Mouse (Mus musculus): Measurements from ENCODE around the gene Emilin3. TPM values are rescaled to one million over a fixed set of nuclear protein-coding genes. Genes with fewer than 3 reads are reported as not detected.
"Not testable (repeated sequence)": the region's sequence is repeated elsewhere in the genome, so short reads cannot be mapped to it uniquely, and the experiment has no call there.

The Emilin3 gene
- 0.15 and 0.43 TPM in 2 replicates for polyA plus RNA-seq (2012; rRNA removed)

DNA sequence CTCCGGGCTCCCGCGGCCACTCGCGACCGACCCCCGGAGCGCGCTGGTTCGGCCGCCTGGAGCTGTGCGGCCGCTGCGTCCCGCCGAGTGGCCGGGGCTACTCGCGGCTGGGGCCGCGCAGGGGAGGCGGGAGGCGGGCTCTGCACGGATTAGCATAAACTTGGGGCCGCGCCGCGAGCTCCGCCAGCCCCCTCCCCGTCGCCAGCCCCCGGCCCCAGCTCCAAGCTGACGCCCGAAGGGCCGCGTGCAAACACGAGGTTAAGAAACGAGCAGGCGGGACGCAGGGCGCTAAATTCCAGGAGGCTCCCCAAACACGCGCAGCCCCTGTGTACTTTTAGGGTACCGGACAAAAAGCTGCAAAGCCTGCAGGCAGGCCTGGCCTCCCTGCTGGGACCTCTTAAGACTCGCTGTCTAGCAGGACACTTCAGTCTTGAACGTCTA, at the start of gene Emilin3:
Gene Emilin3 (minus strand): TSS at position 98 of the 441 bp plus-strand sequence.
- H3K4me1 ChIP-seq (ENCODE audit: control insufficient read depth, insufficient read depth, insufficient read length, low read length) = no peaks in the 10 kb centered on the region
- no peak for TF ChIP-seq CTCF (IDR thresholded peaks at IDR 0.05; ENCODE audit: extremely low read depth, insufficient read length, insufficient replicate concordance, low read depth, low read length)
- TF ChIP-seq POLR2A (IDR thresholded peaks at IDR 0.05; ENCODE audit: low read depth, low read length) = no peak
- peaks cover 17% of the 10 kb centered on the region for H3K27me3 ChIP-seq (ENCODE audit: control insufficient read depth, insufficient read depth, low read length)
- H3K4me3 ChIP-seq (ENCODE audit: low read depth, low read length) = peak within 1 kb of the TSS; percentile 30
- 3% methylated on average over 46 of the region's 46 CpGs for whole genome bisulfite sequencing
- no peaks in the 10 kb centered on the region for H3K36me3 ChIP-seq (ENCODE audit: control insufficient read depth, insufficient read depth, low read length)
- no peak within 1 kb of the TSS for H3K27ac ChIP-seq (ENCODE audit: insufficient read depth, low read depth, low read length)

DNA sequence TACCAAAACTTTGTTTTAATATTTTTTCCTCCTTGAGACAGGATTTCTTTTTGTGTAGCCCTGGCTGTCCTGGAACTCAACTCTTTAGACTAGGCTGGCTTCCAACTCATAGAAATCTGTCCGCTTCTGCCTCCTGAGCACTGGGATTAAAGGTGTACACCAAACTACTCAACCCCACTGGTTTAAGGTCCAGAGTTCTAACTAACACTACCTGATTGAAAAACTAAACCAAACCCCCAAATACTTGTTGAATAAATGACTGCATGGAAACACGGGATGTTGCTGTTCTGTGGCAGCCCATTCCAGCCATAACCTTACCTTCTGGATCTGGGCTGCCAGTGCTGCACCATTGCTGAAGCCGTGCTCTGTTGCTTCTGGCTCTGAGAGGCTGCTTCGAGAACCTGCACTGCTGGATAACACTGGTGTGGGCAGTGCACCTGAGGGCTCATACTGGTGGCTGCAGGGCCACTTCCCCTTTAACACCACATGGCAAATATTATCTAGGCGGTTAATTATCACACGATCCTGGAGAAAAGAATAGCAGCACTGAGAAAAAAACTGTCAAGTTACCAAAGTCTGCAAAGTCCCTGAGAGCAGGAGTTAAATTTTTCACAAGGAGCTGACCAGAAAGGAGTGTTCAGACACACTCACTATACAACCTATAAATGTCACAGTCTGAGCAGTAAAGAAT, 49.0 kb upstream of the Emilin3 start:
- TF ChIP-seq POLR2A (IDR thresholded peaks at IDR 0.05; ENCODE audit: low read depth, low read length) (no peak), CTCF (IDR thresholded peaks at IDR 0.05; ENCODE audit: extremely low read depth, insufficient read length, insufficient replicate concordance, low read depth, low read length) (no peak)
- peaks cover 43% of the 10 kb centered on the region for H3K36me3 ChIP-seq (ENCODE audit: control insufficient read depth, insufficient read depth, low read length)
- H3K27me3 ChIP-seq (ENCODE audit: control insufficient read depth, insufficient read depth, low read length) = no peaks in the 10 kb centered on the region
- no peak overlapping the region for H3K27ac ChIP-seq (ENCODE audit: insufficient read depth, low read depth, low read length)
- H3K4me3 ChIP-seq (ENCODE audit: low read depth, low read length) = no peak overlapping the region
- 80% methylated on average over 6 of the region's 6 CpGs for WGBS
- H3K4me1 ChIP-seq (ENCODE audit: control insufficient read depth, insufficient read depth, insufficient read length, low read length) = no peaks in the 10 kb centered on the region

DNA sequence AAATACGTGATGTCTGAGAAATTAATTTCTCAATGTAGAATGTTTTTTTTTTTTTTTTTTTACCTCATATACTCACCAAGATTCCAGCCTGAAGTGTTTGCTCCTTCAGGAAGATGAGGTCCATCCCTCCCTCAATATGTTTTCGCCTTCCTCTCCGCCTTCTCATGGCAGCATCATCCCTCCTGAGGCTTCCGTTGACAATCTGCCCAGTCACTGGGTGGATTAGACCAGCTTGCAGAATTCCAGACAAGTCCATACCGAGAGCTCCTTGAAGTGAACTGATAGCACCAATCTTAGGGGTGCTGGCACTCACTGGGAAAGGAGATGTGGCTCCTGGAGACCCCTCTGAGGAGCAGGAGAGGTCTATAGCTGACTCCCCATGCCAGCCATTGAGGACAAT, 47.8 kb upstream of the Emilin3 start:
- 91% methylated on average over 5 of the region's 5 CpGs for WGBS
- H3K27me3 ChIP-seq (ENCODE audit: control insufficient read depth, insufficient read depth, low read length) = no peaks in the 10 kb centered on the region
- no peaks in the 10 kb centered on the region for H3K4me1 ChIP-seq (ENCODE audit: control insufficient read depth, insufficient read depth, insufficient read length, low read length)
- H3K36me3 ChIP-seq (ENCODE audit: control insufficient read depth, insufficient read depth, low read length) = peaks cover 42% of the 10 kb centered on the region
- H3K27ac ChIP-seq (ENCODE audit: insufficient read depth, low read depth, low read length) = no peak overlapping the region
- H3K4me3 ChIP-seq (ENCODE audit: low read depth, low read length) = no peak overlapping the region
- TF ChIP-seq POLR2A (IDR thresholded peaks at IDR 0.05; ENCODE audit: low read depth, low read length) (no peak), CTCF (IDR thresholded peaks at IDR 0.05; ENCODE audit: extremely low read depth, insufficient read length, insufficient replicate concordance, low read depth, low read length) (no peak)

DNA sequence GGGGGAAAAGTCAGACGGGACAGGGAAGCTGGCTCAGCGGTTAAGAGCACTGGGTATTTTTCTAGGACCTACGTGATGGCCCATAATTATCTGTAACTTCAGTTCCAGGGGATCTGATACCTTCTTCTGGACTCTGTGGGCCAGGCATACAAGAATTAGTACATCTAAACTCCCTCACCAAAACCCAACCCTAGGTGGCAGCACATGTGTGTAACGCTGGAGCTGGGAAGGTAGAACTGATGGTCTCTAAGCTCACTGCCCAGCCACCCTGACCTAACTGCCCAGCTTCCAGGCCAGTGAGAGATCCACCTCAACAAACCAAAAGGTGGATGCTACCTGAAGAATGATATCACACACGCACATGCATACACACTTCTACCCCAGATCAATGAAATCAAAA, 46.6 kb upstream of the Emilin3 start:
- H3K27ac ChIP-seq (ENCODE audit: insufficient read depth, low read depth, low read length) = no peak overlapping the region
- no peaks in the 10 kb centered on the region for H3K4me1 ChIP-seq (ENCODE audit: control insufficient read depth, insufficient read depth, insufficient read length, low read length)
- no peaks in the 10 kb centered on the region for H3K27me3 ChIP-seq (ENCODE audit: control insufficient read depth, insufficient read depth, low read length)
- WGBS = 84% methylated on average over 5 of the region's 5 CpGs
- no peak overlapping the region for H3K4me3 ChIP-seq (ENCODE audit: low read depth, low read length)
- no peak for TF ChIP-seq POLR2A (IDR thresholded peaks at IDR 0.05; ENCODE audit: low read depth, low read length)
- TF ChIP-seq CTCF (IDR thresholded peaks at IDR 0.05; ENCODE audit: extremely low read depth, insufficient read length, insufficient replicate concordance, low read depth, low read length) = no peak
- H3K36me3 ChIP-seq (ENCODE audit: control insufficient read depth, insufficient read depth, low read length) = peaks cover 42% of the 10 kb centered on the region

DNA sequence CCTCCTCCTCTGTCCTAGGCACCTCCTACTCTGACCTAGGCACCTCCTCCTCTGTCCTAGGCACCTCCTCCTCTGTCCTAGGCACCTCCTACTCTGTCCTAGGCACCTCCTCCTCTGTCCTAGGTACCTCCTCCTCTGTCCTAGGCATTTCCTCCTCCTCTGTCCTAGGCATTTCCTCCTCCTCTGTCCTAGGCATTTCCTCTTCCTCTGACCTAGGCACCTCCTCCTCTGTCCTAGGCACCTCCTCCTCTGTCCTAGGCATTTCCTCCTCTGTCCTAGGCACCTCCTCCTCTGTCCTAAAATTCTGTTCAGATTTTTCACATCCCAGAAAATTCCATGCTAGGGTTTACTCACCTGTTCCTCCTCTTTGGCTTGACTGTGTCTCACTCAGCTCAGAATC, 45.7 kb upstream of the Emilin3 start:
- H3K4me1 ChIP-seq (ENCODE audit: control insufficient read depth, insufficient read depth, insufficient read length, low read length); H3K4me3 ChIP-seq (ENCODE audit: low read depth, low read length); H3K27me3 ChIP-seq (ENCODE audit: control insufficient read depth, insufficient read depth, low read length); H3K27ac ChIP-seq (ENCODE audit: insufficient read depth, low read depth, low read length): not testable (repeated sequence)
- peaks cover 43% of the 10 kb centered on the region for H3K36me3 ChIP-seq (ENCODE audit: control insufficient read depth, insufficient read depth, low read length)

DNA sequence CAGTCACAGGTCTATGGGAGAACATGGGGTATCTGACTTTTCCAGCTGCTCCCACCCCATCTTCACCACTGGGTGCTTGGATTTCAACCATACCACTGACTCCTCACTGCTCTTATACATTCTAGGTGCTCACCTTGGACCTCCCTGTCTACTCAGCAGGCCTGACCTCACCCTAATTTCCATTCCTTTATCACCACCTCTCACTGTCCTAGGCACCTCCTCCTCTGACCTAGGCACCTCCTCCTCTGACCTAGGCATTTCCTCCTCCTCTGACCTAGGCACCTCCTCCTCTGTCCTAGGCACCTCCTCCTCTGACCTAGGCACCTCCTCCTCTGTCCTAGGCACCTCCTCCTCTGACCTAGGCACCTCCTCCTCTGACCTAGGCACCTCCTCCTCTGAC, 45.2 kb upstream of the Emilin3 start:
- peaks cover 43% of the 10 kb centered on the region for H3K36me3 ChIP-seq (ENCODE audit: control insufficient read depth, insufficient read depth, low read length)
- not testable (repeated sequence) for H3K4me3 ChIP-seq (ENCODE audit: low read depth, low read length); H3K27ac ChIP-seq (ENCODE audit: insufficient read depth, low read depth, low read length); H3K27me3 ChIP-seq (ENCODE audit: control insufficient read depth, insufficient read depth, low read length); H3K4me1 ChIP-seq (ENCODE audit: control insufficient read depth, insufficient read depth, insufficient read length, low read length)

DNA sequence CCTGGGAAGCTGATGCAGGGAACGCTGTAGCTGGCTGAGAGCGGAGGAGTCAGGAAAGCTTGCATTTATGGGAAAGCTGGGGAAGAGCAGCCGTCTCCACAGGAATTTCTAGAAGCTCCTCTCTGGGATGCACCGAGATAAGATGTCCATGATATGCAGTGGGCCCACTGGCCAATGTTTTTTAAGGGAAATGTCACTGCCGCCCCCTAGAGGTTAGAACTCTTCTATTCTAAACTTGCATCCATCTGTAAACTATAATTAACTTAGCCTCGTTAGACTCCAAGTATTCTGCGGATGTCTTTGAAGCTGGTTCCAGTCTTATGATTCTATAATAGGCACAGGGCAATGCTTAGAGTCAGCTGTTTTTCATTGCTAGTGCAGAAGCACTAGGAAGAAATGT, 43.2 kb upstream of the Emilin3 start:
- TF ChIP-seq POLR2A (IDR thresholded peaks at IDR 0.05; ENCODE audit: low read depth, low read length) = no peak
- TF ChIP-seq CTCF (IDR thresholded peaks at IDR 0.05; ENCODE audit: extremely low read depth, insufficient read length, insufficient replicate concordance, low read depth, low read length) = no peak
- Histone ChIP-seq H3K27ac (ENCODE audit: insufficient read depth, low read depth, low read length) (no peak overlapping the region), H3K36me3 (ENCODE audit: control insufficient read depth, insufficient read depth, low read length) (peaks cover 34% of the 10 kb centered on the region), H3K27me3 (ENCODE audit: control insufficient read depth, insufficient read depth, low read length) (no peaks in the 10 kb centered on the region), H3K4me1 (ENCODE audit: control insufficient read depth, insufficient read depth, insufficient read length, low read length) (no peaks in the 10 kb centered on the region), H3K4me3 (ENCODE audit: low read depth, low read length) (no peak overlapping the region)
- WGBS = 83% methylated on average over 7 of the region's 7 CpGs

DNA sequence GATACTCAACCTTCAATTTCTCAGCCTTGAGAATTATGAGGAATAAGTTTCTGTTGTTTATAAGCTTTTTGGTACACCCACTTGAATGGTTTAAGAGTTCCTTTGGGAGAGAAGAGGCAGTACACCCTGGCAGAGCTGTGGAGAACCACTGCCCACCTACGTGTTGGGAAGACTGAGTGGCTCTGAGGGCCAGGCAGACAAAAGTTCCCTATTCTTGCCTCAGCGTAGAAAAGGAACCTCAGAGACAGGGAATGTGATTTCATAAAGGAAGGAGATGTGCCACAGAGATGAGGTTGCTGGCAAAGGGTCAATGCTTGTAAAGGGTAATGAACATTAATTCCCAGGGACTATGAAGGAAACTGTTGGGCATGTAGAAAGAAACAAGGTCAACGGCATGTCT, 42.4 kb upstream of the Emilin3 start:
- TF ChIP-seq POLR2A (IDR thresholded peaks at IDR 0.05; ENCODE audit: low read depth, low read length) = no peak
- TF ChIP-seq CTCF (IDR thresholded peaks at IDR 0.05; ENCODE audit: extremely low read depth, insufficient read length, insufficient replicate concordance, low read depth, low read length) = no peak

More for the DNA sequence above, 42.4 kb upstream of the Emilin3 start:
- H3K27ac ChIP-seq (ENCODE audit: insufficient read depth, low read depth, low read length) = no peak overlapping the region
- 93% methylated on average over 3 of the region's 3 CpGs for WGBS
- no peak overlapping the region for H3K4me3 ChIP-seq (ENCODE audit: low read depth, low read length)
- H3K36me3 ChIP-seq (ENCODE audit: control insufficient read depth, insufficient read depth, low read length) = peaks cover 30% of the 10 kb centered on the region
- no peaks in the 10 kb centered on the region for H3K27me3 ChIP-seq (ENCODE audit: control insufficient read depth, insufficient read depth, low read length)
- H3K4me1 ChIP-seq (ENCODE audit: control insufficient read depth, insufficient read depth, insufficient read length, low read length) = no peaks in the 10 kb centered on the region

All from small intestine, adult 2 months (tissue).